Mouse (Mus musculus): ENCODE measurements at regions not wholly inside any gene's neighbourhood (a gene's known extent, or its start where the extent isn't known, plus 50 kb on each side); places are given as distances from the start of the nearest gene placed in this dataset.

- DNase-seq: peak; percentile 80
Measured at GRCm38 (mm10) chr2:10825278-10826133, 346.4 kb upstream of the Prkcq start.

DNA sequence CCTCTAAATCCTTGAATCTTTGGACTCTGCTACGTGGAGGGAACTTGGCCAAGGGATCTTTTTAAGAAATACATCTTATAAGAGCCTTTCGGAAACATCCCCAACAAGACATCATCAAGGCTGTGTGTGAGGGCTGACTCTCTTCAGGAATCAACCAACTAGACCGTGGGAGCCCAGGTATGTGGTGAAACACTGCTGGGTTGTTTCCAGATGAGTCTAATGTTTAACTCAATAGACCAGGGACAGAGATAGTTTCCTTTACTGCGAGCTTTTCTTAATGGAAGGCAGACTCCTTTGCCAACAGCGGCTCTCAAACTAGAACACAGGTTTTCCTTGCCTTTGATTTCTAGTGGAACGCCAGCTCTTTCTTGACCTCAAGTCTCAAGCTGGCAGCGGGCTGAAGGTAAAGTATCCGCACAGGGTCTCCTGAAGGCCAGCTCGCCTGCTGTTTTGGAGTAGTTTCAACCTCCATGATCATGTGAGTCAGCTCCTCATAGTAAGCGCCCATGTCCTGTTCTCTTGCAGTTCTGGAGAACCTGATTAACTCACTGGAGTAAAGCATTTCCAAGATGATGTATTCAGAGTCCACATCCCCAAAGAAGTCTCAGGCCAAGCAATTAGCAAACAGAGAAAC, 345.7 kb upstream of the Prkcq start:
- DNase-seq: no peak

- DNase-seq: no peak
Measured at GRCm38 (mm10) chr2:10839976-10840375, 331.9 kb upstream of the Prkcq start.

- no peak for DNase-seq
Measured at GRCm38 (mm10) chr2:10861654-10862292, 310.1 kb upstream of the Prkcq start.

- DNase-seq: no peak
Measured at GRCm38 (mm10) chr2:10864451-10864850, 307.5 kb upstream of the Prkcq start.

- DNase-seq: peak; percentile 7
Measured at GRCm38 (mm10) chr2:10874303-10874702, 297.6 kb upstream of the Prkcq start.

- no peak for DNase-seq
Measured at GRCm38 (mm10) chr2:10901926-10902325, 270.0 kb upstream of the Prkcq start.

GRCm38 (mm10) chr2:10919955-10920354, 252.0 kb upstream of the Prkcq start:
- no peak for DNase-seq

DNA sequence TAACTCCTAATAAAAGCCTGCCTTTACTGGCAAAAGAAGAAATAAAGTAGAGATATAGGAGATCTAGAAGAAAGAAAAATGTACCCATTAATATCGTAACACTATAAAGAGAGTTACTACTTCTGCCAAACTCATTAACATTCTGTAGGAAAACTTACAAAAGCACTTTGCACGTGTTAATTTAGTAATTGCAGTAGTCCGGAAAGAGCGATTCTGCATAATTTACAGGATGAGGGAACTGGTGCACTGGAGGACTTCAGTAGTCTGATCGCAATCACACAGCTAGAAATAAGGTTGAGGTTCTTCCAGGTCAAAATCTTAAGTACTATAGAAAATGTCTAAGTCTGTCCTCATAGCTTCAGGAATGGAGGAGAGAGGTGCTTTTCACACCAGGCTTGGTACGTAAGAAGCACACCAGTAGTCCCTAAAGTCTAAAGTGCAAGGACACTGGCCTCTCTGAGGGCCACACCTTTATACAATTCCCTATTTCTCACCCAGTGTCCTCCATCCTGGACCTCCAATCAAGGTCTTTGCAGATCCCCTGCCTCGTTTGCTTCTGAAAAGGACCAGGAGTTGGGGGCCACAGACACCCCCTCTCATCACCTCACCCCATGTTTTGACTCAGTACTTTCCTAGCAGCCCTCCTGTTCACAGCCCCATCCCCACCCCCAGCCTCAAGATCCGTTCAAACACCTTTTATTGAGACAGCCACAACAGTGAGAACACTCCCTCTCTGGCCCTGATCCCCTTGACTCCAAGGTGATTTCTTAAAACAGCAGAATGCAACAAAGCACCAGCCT, 251.0 kb upstream of the Prkcq start:
- no peak for DNase-seq

GRCm38 (mm10) chr2:10921486-10922450, 250.1 kb upstream of the Prkcq start:
- DNase-seq: peak; percentile 8

GRCm38 (mm10) chr2:10923984-10924383, 247.9 kb upstream of the Prkcq start:
- DNase-seq: no peak

GRCm38 (mm10) chr2:10925361-10925760, 246.5 kb upstream of the Prkcq start:
- DNase-seq: no peak

GRCm38 (mm10) chr2:10937405-10937804, 234.5 kb upstream of the Prkcq start:
- DNase-seq: no peak

DNA sequence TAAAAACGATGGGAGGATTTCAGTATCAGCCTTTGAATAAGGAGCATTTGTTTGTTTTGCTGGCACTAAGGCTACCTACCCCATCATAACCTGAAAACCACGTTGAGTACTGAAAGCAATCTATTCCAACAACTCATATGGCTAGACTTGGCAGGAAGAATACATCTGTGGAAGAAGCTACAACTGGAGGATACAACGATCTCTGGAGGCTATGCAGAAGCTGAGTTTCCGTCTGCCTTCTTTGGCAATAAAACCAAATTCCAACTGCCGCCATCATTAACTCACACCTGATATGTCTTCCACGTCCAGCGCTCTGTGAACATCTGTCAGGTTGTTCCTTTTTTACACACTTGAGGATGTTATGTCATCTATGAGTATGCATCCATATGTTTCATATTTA, 206.7 kb upstream of the Prkcq start:
- DNase-seq: no peak

DNA sequence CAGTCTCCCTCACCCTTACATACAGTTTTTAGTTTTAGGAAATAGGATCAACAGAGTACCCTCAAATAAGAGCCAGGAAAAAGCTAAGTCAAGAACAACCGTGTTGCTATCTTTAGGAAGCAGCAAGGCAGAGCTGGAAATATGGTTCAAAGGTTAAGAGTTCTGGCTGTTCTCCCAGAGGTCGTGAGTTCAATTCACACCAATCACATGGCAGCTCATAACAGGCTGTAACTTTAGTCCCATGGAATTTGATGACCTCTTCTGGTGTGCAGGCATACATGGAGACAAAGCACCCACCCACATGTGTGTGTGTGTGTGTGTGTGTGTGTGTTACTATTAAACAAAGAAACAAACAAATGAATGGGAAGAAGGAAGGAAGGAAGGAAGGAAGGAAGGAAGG, 205.0 kb upstream of the Prkcq start:
- DNase-seq: no peak

DNA sequence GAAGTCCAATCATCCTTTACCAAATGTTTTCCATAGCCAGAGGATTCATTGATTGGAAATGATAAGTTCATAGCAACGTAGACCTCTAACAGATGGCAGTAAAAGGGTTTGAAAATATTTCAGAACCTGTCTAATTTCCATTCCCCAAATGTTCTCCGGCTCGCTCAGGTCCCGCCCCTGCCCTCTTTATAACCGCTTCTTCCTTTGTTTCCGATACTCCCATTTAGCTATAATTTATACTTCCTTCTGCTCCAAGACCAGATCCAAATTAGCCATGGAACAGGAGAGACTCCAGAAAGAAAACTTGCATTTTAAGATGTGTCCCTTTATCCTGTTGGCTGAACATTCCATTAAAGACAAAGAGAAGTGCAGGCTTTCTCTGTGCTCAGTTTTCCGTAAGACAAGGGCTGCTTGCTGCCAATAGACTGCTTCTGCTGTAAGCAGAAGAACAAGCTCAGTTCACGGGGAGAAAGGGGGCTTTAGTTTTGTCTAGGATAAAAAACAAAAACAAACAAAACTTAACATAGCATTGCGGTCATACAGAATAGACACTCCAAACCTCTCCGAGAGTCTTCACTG, 202.7 kb upstream of the Prkcq start:
- DNase-seq: no peak

GRCm38 (mm10) chr2:10972051-10972450, 199.9 kb upstream of the Prkcq start:
- no peak for DNase-seq

GRCm38 (mm10) chr2:10978772-10979171, 193.1 kb upstream of the Prkcq start:
- no peak for DNase-seq

DNA sequence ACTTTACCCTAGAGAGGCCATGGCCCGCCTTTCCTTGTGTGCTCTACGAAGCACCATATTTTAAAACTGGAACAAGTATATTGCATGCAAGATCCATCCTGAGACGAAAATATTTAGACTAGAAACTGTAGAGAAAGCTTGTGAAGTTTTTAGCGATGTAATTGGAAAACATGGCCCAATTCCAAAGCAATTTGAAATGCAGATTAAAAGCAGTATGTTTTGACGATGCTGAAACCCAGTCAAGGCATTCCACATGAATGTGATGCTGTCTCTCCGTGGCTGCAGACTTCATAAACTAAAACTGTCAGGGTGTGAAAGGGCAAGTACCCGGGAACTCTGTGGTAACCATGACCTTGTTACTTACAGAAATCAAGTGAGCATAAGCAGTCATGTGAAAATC, 185.8 kb upstream of the Prkcq start:
- DNase-seq: no peak

GRCm38 (mm10) chr2:10990043-10990728, 181.7 kb upstream of the Prkcq start:
- DNase-seq: no peak

- no peak for DNase-seq
Measured at GRCm38 (mm10) chr2:10998798-10999197, 173.1 kb upstream of the Prkcq start.

All from right cerebral cortex, postnatal 4 days (tissue).